Mouse (Mus musculus) colon, adult 2 months (tissue): ENCODE measurements around the gene Ube2f. TPM values are rescaled to one million over a fixed set of nuclear protein-coding genes. Genes with fewer than 3 reads are reported as not detected.

Source experiments
- polyA plus RNA-seq: library from polyadenylated mRNA; depleted of rRNA; stranded (reverse); fragments of >200 nt; gene quantifications from 2 replicates; pipeline ENCODE4 v1.2.3, GENCODE M21; 2012; rRNA removed

Ube2f gene
- 24.7 and 25.8 TPM in 2 replicates for polyA plus RNA-seq

DNA sequence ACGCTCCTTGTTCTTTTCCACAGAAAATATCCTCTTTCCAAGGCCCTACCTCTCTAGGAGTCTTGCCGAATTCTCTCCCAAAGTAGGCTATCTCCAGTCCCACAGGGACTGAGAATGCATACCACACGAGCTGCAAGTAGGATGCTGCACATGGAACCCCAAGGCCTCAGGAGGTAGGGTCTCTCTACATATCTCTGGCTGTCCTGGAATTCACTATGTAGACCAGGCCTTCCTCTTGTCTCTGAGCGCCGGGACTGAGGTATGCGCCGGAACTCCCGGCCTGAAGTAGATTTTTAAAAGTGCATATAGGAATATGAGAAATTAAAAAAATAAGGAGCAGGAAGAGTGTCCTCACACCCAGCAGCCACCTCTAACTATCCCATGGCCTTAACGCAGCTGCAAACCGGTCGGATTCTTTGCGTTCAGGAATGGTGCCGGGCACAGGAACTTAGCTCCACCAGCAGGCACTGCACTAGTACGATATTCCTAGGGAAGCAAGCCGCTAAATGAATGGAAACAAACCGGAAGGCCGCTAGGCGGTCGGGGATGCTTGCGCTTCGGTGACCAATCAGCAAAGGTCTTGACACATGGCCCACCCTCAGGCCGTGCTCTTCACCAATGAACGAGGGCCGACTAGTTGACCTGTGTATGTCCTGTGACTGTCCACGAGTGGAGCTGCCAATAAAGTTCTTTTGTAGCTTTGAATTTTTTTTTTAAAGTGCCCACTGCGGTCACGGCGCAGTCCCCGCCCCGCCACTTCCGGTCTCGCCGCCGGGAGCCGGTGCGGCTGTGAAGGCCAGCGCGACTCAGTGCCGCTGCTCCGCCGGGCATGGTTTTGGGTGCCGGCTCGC lies at the start of gene Ube2f:
Ube2f (plus strand) TSS at position 741 of the 851 bp plus-strand sequence.

DNA sequence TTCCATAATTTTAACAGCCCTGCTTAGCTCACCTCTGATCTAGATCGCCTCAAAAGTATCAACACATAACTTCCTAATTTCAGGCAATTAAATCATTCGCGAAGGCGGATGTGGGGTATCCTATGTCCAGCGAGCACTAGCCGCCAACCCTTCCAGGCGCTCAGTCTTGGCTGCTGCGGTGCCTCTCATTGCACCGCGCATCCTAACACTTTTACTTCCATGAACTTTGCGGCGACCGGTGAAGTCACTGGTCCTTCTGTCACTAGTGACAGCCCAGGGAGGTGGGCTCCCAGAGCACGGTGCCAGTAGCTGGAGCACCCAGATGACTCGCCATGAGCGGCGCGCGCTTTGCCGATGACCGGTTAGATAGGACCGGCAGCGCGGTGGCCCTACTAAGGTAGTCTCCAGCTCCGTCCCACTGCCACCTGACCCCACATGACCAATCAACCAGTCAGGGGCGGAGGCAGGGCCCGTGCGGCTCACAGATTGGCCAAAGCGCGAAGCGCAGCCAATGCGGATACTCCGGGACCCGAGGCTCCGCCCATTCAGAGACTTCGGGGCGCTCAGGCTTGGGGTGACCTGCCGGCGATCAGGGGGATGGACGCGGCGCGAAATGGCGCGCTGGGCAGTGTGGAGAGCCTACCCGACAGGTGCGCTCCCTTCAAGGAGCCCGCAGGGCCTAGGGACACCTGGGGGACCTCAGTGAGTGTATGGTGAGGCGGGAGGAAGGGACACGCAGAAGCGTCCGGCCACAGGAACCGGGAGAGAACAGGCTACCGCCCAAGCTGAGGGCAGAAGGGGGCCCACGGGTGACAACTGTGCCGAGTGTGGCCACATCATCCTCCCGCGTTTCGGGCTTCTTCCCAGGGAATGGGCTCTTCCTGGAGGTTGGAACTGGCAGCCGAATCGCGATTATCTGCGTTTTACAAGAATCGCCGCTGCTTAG lies 48.0 kb downstream of the Ube2f start, which contains the start of gene Scly:
Scly (plus strand) TSS at position 540 of the 946 bp plus-strand sequence.

GRCm38 (mm10) chr1:91321760-91322438 lies 71.8 kb downstream of the Ube2f start, which contains the start of gene Espnl:
Gene Espnl (plus strand): TSS chr1:91322075.

Other genes starting within 250 kb of the Ube2f start
- gene Rbm44, start 105.2 kb upstream of the Ube2f start, polyA plus RNA-seq: not detected in 2 replicates
- 108 and 137 TPM in 2 replicates for gene Ramp1, start 70.5 kb upstream of the Ube2f start, polyA plus RNA-seq
- gene Scly, start 48.0 kb downstream of the Ube2f start, polyA plus RNA-seq: 17.8 and 19.6 TPM in 2 replicates
- 0.08 and 0.20 TPM in 2 replicates for gene Espnl, start 71.8 kb downstream of the Ube2f start, polyA plus RNA-seq
- gene Klhl30, start 100.7 kb downstream of the Ube2f start, polyA plus RNA-seq: 4.3 and 4.9 TPM in 2 replicates
- 10.5 and 12.9 TPM in 2 replicates for gene Erfe, start 116.1 kb downstream of the Ube2f start, polyA plus RNA-seq
- 47.9 and 49.3 TPM in 2 replicates for gene Ilkap, start 148.5 kb downstream of the Ube2f start, polyA plus RNA-seq
- gene Hes6, start 163.7 kb downstream of the Ube2f start, polyA plus RNA-seq: 150 and 162 TPM in 2 replicates
- 9.6 and 16.1 TPM in 2 replicates for gene Per2, start 209.0 kb downstream of the Ube2f start, polyA plus RNA-seq
- gene Traf3ip1, start 244.3 kb downstream of the Ube2f start, polyA plus RNA-seq: 4.9 and 5.6 TPM in 2 replicates